Mouse (Mus musculus) heart, postnatal 0 days (tissue): ENCODE data around the gene Gm28036. TPM values are rescaled to one million over a fixed set of nuclear protein-coding genes. Genes with fewer than 3 reads are reported as not detected.
A peak's percentile ranks its signal among the peaks of the same experiment; 100 is the strongest.

Source experiments
- ATAC-seq: fragments of 200-750 bp; cut with Nextera tagmentation; 2 replicates; pipeline ENCODE4 v1.8.0; 2017; ENCODE audit warnings: low read depth, moderate number of reproducible peaks, moderate library complexity; ENCODE audit not compliant: insufficient read depth
- DNase-seq: peaks from one replicate; pipeline ENCODE4 v3.0.0-alpha.2; 2016; ENCODE audit warnings: low spot score
- H3K27ac ChIP-seq: fragments of 300-500 bp; sonication (generic); 2 replicates; pipeline ENCODE4 v1.5.1; 2014; ENCODE audit warnings: low read depth, mild to moderate bottlenecking
- H3K27me3 ChIP-seq: fragments of 300-500 bp; sonication (generic); 2 replicates; pipeline ENCODE4 v1.6.1; 2014; ENCODE audit warnings: low read length, mixed read lengths; ENCODE audit not compliant: control insufficient read depth, insufficient read depth
- H3K36me3 ChIP-seq: fragments of 300-500 bp; sonication (generic); replicated peaks from 2 replicates; pipeline ENCODE4 v1.6.1; 2014; ENCODE audit warnings: low read length, mixed read lengths; ENCODE audit not compliant: control insufficient read depth, insufficient read depth
- H3K4me1 ChIP-seq: fragments of 300-500 bp; sonication (generic); 2 replicates; pipeline ENCODE4 v1.6.1; 2014; ENCODE audit warnings: antibody characterized with exemption; ENCODE audit not compliant: control insufficient read depth, insufficient read depth
- H3K4me2 ChIP-seq: fragments of 300-500 bp; sonication (generic); 2 replicates; pipeline ENCODE4 v1.6.1; 2014; ENCODE audit warnings: low read depth, mild to moderate bottlenecking, low read length, moderate library complexity
- H3K4me3 ChIP-seq: fragments of 300-500 bp; sonication (generic); 2 replicates; pipeline ENCODE4 v1.5.1; 2014; ENCODE audit warnings: low read depth, low read length
- H3K9ac ChIP-seq: fragments of 300-500 bp; sonication (generic); replicated peaks from 2 replicates; pipeline ENCODE4 v1.6.1; 2014; ENCODE audit warnings: low read depth, low read length, mixed read lengths
- H3K9me3 ChIP-seq: fragments of 300-500 bp; sonication (generic); replicated peaks from 2 replicates; pipeline ENCODE4 v1.6.1; 2016; ENCODE audit warnings: low read length; ENCODE audit not compliant: control insufficient read depth
- CTCF ChIP-seq: IDR thresholded peaks from 2 replicates; pipeline ENCODE4 v1.5.1; 2016; ENCODE audit warnings: antibody characterized with exemption, control low read depth, low read depth
- EP300 ChIP-seq: IDR thresholded peaks from 2 replicates; pipeline ENCODE4 v1.6.1; 2016; ENCODE audit warnings: antibody characterized with exemption, low read depth
- WGBS: fragments of 180-500 bp; shearing (Covaris S2); extraction: QIAGEN DNeasy Blood & Tissue Kit; methylation state at CpG from one replicate; pipeline ENCODE4 v1.1.7; 2014; 5-methylcytosine and 5-hydroxymethylcytosine counted together
- polyA plus RNA-seq: library from polyadenylated mRNA; unstranded; fragments of >200 nt; fragmentation: Nextera tagmentation; extraction: Ambion mirVana; gene quantifications from 2 replicates; pipeline ENCODE4 v1.2.1, GENCODE M21; 2015
- total RNA-seq: library from RNA; depleted of rRNA; stranded (reverse); fragments of >200 nt; gene quantifications from 2 replicates; pipeline ENCODE4 v1.2.3, GENCODE M21; 2014; ENCODE audit warnings: low replicate concordance

The Gm28036 gene
- total and polyA plus RNA-seq, 2 experiments from 2014 or later = 6.2 to 36.5 TPM

DNA sequence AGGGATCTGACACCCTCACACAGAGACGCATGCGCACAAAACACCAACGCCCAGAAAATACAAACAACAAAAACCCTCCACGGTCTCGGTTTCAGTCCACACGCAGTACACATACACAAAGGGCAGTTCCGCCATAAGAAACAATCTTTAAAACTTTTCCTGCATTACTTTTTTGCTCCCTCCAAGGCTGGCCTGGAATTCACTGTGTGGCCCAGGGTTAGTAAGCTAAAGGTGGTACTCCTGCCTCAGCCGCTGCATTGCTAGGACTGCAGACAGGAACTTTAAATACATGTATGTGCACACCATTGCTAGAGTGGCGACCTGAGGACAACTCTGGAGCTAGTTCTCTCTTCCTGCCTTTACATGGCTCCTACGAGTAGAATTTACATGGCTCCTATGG lies 55.7 kb downstream of the Gm28036 start:
- no peak for TF ChIP-seq EP300
- no peak for TF ChIP-seq CTCF
- no peak for ATAC-seq
- WGBS = 94% methylated on average over 10 of the region's 10 CpGs
- H3K4me3 ChIP-seq = no peak overlapping the region
- H3K4me1 ChIP-seq = no peaks in the 10 kb centered on the region
- no peak for DNase-seq
- H3K36me3 ChIP-seq = peaks cover 64% of the 10 kb centered on the region
- H3K27ac ChIP-seq = no peak overlapping the region
- no peak overlapping the region for H3K9ac ChIP-seq
- H3K4me2 ChIP-seq = no peak overlapping the region
- no peaks in the 10 kb centered on the region for H3K9me3 ChIP-seq
- H3K27me3 ChIP-seq = no peaks in the 10 kb centered on the region

GRCm38 (mm10) chr2:156067916-156068315 lies 59.0 kb downstream of the Gm28036 start:
- no peak overlapping the region for H3K27ac ChIP-seq
- no peak overlapping the region for H3K4me3 ChIP-seq
- DNase-seq = no peak
- H3K4me1 ChIP-seq = peaks cover 6% of the 10 kb centered on the region; the same call in 1 of the 2 replicates
- TF ChIP-seq CTCF (no peak), EP300 (no peak)
- no peak overlapping the region for H3K4me2 ChIP-seq
- no peak for ATAC-seq
- peaks cover 30% of the 10 kb centered on the region for H3K36me3 ChIP-seq
- 80% methylated on average over 10 of the region's 10 CpGs for WGBS
- H3K9ac ChIP-seq = no peak overlapping the region
- no peaks in the 10 kb centered on the region for H3K9me3 ChIP-seq
- no peaks in the 10 kb centered on the region for H3K27me3 ChIP-seq

- ATAC-seq = no peak
- no peak overlapping the region for H3K27ac ChIP-seq
Measured at GRCm38 (mm10) chr2:156066126-156066525, 60.8 kb downstream of the Gm28036 start.

GRCm38 (mm10) chr2:156065099-156066041 lies 61.5 kb downstream of the Gm28036 start, which contains the start of gene Spag4:
Gene Spag4 (plus strand): TSS chr2:156065175.
- Histone ChIP-seq H3K4me2 (peak within 1 kb of the TSS; percentile 99), H3K4me1 (peaks cover 6% of the 10 kb centered on the region; the same call in 1 of the 2 replicates), H3K27ac (peak within 1 kb of the TSS; percentile 58), H3K36me3 (peaks cover 12% of the 10 kb centered on the region; the same call in 1 of the 2 replicates), H3K9ac (peak within 1 kb of the TSS; percentile 68), H3K27me3 (no peaks in the 10 kb centered on the region), H3K9me3 (no peaks in the 10 kb centered on the region), H3K4me3 (peak within 1 kb of the TSS; percentile 78)
- TF ChIP-seq CTCF (no peak), EP300 (no peak)
- under 1% methylated on average over 74 of the region's 81 CpGs for WGBS
- DNase-seq (peak; percentile 52), ATAC-seq (peak; percentile 78)

More at GRCm38 (mm10) chr2:156066126-156066525, 60.8 kb downstream of the Gm28036 start:
- Histone ChIP-seq H3K4me2 (peak overlapping the region; percentile 99), H3K9me3 (no peaks in the 10 kb centered on the region), H3K27me3 (no peaks in the 10 kb centered on the region), H3K36me3 (peaks cover 14% of the 10 kb centered on the region), H3K4me1 (peaks cover 6% of the 10 kb centered on the region; the same call in 1 of the 2 replicates), H3K4me3 (peak overlapping the region; percentile 78), H3K9ac (peak overlapping the region; percentile 68; the same call in 1 of the 2 replicates)
- WGBS = 46% methylated on average over 10 of the region's 10 CpGs
- no peak for TF ChIP-seq EP300
- no peak for TF ChIP-seq CTCF
- DNase-seq = no peak

DNA sequence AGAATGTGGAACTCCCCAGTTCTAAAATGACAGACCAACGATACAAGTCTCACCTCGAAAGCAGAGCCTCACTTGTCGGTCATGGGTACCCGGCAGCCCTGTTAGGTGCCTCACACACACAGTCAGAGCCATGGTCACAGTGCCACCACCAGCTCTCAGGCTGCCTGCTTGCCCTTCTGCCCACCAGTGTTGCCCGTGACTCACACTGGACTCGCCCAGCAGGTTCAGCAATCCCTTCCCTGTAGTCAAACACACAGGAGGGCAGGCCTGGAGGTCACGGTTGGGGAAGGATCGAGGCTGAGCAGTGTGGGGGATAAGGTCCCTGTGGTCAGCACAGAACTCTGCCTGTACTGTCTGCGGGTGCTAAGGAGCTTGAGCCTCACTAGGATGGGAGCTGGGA lies 74.1 kb downstream of the Gm28036 start, which contains the start of gene Fer1l4:
TSS of gene Fer1l4 (minus strand) at position 132 of the 400 bp plus-strand sequence.
- Histone ChIP-seq H3K9ac (no peak within 1 kb of the TSS), H3K4me2 (no peak within 1 kb of the TSS), H3K4me3 (no peak within 1 kb of the TSS), H3K27me3 (peaks cover 8% of the 10 kb centered on the region; the same call in 1 of the 2 replicates), H3K36me3 (no peaks in the 10 kb centered on the region), H3K27ac (no peak within 1 kb of the TSS), H3K4me1 (no peaks in the 10 kb centered on the region), H3K9me3 (no peaks in the 10 kb centered on the region)
- no peak for TF ChIP-seq EP300
- no peak for TF ChIP-seq CTCF
- ATAC-seq (no peak), DNase-seq (no peak)
- 67% methylated on average over 9 of the region's 9 CpGs for WGBS
